Mouse (Mus musculus): ENCODE results near the gene Ttc7b.

Gene Ttc7b

GRCm38 (mm10) chr12:100489799-100490198, 30.8 kb downstream of the Ttc7b start:
- DNase-seq (ENCODE audit: low read depth, low spot score): no peak

- DNase-seq (ENCODE audit: low read depth, low spot score): no peak
Observed at GRCm38 (mm10) chr12:100488368-100488767, 32.3 kb downstream of the Ttc7b start.

GRCm38 (mm10) chr12:100486232-100486631, 34.4 kb downstream of the Ttc7b start:
- DNase-seq (ENCODE audit: low read depth, low spot score): no peak

GRCm38 (mm10) chr12:100483054-100483453, 37.6 kb downstream of the Ttc7b start:
- no peak for DNase-seq (ENCODE audit: low read depth, low spot score)

GRCm38 (mm10) chr12:100482255-100482654, 38.4 kb downstream of the Ttc7b start:
- DNase-seq (ENCODE audit: low read depth, low spot score): no peak

GRCm38 (mm10) chr12:100481443-100482026, 39.1 kb downstream of the Ttc7b start:
- no peak for DNase-seq (ENCODE audit: low read depth, low spot score)

- DNase-seq (ENCODE audit: low read depth, low spot score): no peak
Observed at GRCm38 (mm10) chr12:100480642-100481442, 39.8 kb downstream of the Ttc7b start.

GRCm38 (mm10) chr12:100479892-100480621, 40.6 kb downstream of the Ttc7b start:
- DNase-seq (ENCODE audit: low read depth, low spot score): peak; percentile 69

- DNase-seq (ENCODE audit: low read depth, low spot score): no peak
Observed at GRCm38 (mm10) chr12:100479270-100479869, 41.3 kb downstream of the Ttc7b start.

- no peak for DNase-seq (ENCODE audit: low read depth, low spot score)
Observed at GRCm38 (mm10) chr12:100478615-100479014, 42.0 kb downstream of the Ttc7b start.

GRCm38 (mm10) chr12:100478151-100478550, 42.5 kb downstream of the Ttc7b start:
- no peak for DNase-seq (ENCODE audit: low read depth, low spot score)

- DNase-seq (ENCODE audit: low read depth, low spot score): no peak
Observed at GRCm38 (mm10) chr12:100477474-100477873, 43.2 kb downstream of the Ttc7b start.

- DNase-seq (ENCODE audit: low read depth, low spot score): no peak
Observed at GRCm38 (mm10) chr12:100476351-100476750, 44.3 kb downstream of the Ttc7b start.

- DNase-seq (ENCODE audit: low read depth, low spot score): no peak
Observed at GRCm38 (mm10) chr12:100475489-100475888, 45.1 kb downstream of the Ttc7b start.

GRCm38 (mm10) chr12:100474661-100475321, 45.8 kb downstream of the Ttc7b start:
- no peak for DNase-seq (ENCODE audit: low read depth, low spot score)

- no peak for DNase-seq (ENCODE audit: low read depth, low spot score)
Observed at GRCm38 (mm10) chr12:100470295-100470694, 50.3 kb downstream of the Ttc7b start.

- DNase-seq (ENCODE audit: low read depth, low spot score): no peak
Observed at GRCm38 (mm10) chr12:100469503-100470293, 50.9 kb downstream of the Ttc7b start.

GRCm38 (mm10) chr12:100465101-100465715, 55.4 kb downstream of the Ttc7b start:
- no peak for DNase-seq (ENCODE audit: low read depth, low spot score)

- no peak for DNase-seq (ENCODE audit: low read depth, low spot score)
Observed at GRCm38 (mm10) chr12:100457701-100458100, 62.9 kb downstream of the Ttc7b start.

GRCm38 (mm10) chr12:100456257-100456975, 64.2 kb downstream of the Ttc7b start:
- no peak for DNase-seq (ENCODE audit: low read depth, low spot score)
